Mouse (Mus musculus) brain, adult 10 weeks (tissue): ENCODE measurements around the gene Prkci. TPM values are rescaled to one million over a fixed set of nuclear protein-coding genes. Genes with fewer than 3 reads are reported as not detected.

Experiments used
- polyA plus RNA-seq: library from polyadenylated mRNA; stranded (reverse); fragments of 350-450 nt; fragmentation: Illumina TruSeq; extraction: RNeasy Lipid Tissue Mini Kit (QIAGEN cat#74804); gene quantifications from one replicate; pipeline ENCODE4 v1.2.3, GENCODE M21; 2015; ENCODE audit warnings: low read depth, low replicate concordance

Prkci gene
- 33.0 TPM for polyA plus RNA-seq

DNA sequence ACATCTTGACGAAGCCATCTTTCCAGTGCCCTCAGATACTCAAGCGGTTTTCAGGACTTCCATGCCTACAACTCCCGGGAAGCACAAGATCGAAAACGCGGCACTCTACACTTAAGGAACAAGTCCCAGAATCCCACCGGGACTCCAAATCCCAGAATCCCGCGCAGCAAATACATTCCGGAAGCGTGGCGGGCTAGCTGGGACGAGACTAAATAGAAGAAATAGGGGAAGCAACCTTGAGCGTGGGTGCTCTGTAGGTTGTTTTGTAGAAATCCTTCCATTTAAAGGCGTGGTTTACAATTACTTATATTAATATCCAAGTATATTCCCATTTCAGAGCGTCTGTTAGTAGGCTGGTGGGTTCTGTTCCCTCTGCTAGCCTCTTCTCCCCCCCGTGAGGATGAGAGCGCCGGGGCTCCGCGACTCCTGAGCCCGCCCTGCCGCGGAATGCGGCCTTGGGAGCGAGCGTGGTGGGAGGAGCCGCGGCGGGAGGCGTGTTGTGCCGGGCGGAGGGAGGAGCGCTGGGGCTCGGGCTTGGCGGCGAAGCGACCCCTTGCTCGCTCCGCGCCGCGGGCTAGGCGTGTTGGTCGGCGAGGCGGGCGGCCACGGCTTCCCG lies at the start of gene Prkci:
Prkci (plus strand) TSS at position 465 of the 616 bp plus-strand sequence.

DNA sequence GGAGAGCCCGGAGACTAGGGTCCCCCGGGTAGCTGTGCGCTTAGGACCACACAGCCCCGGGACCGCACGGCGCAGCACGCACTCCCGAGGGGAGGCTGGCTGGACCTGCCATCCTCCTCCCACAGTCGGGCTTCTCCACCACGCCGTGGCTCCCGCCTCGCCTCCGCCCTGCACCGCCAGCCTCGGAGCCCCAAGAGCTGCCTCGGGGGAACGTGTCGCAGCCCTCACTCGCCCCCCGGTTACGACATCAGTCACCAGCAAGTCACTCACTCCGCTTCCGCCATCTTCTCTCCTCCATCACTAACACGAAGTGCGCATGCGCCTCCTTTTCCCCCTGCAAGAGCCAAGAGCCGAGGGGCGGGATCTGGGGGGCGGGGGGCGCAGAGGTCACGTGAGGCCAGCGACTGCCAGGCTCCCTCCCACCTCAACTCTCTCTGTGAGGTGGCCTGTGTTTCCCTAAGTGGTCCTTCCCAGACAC lies 26.4 kb upstream of the Prkci start, which contains the start of gene Phc3:
Phc3 (minus strand) TSS at position 312 of the 478 bp plus-strand sequence.

DNA sequence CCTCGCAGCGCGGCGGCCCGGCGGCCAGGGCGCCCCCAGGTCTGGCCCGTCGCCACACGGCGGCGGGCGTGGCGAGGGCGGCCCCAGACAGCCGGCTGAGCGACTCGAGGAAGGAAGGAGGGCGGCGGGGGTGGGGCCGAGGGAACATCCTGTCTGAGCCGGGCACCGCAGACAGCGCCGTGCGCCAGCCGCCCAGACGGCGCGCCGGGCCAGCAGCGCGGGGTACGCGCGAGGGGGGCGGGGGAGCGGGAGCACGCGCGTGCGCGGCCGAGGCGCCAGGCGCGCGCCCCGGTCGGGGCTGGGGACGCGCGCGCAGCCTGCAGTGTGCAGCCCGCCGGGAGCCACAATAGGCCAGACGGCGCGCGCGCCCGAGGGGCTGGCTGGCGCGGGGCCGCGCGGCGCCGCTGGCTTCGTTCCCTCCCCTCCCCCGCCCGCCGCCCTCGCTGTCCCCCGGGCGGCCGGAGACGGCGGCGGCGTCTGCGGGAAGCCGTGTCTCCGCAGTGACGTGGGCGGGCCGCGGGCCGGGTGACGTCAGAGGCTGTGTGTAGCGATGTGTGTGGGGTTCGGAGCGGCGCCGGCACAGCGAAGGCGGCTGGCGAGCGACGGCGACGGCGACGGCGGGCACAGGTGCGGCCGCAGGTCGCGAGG lies 99.1 kb downstream of the Prkci start, which contains the start of gene Skil:
Skil (plus strand) TSS at position 528 of the 648 bp plus-strand sequence.

Other genes with a start within 250 kb of the Prkci start
- gene Samd7, start 249.5 kb upstream of the Prkci start, polyA plus RNA-seq = not detected
- gene Sec62, start 202.9 kb upstream of the Prkci start, polyA plus RNA-seq = 113 TPM
- gene Gpr160, start 139.8 kb upstream of the Prkci start, polyA plus RNA-seq = 1.5 TPM
- 18.9 TPM for gene Phc3, start 26.3 kb upstream of the Prkci start, polyA plus RNA-seq
- gene Skil, start 99.3 kb downstream of the Prkci start, polyA plus RNA-seq = 31.7 TPM
- 233 TPM for gene Cldn11, start 154.2 kb downstream of the Prkci start, polyA plus RNA-seq